Mouse (Mus musculus) forebrain, embryonic 13.5 days (tissue): ENCODE results near the gene Nipal3. TPM values are rescaled to one million over a fixed set of nuclear protein-coding genes. Genes with fewer than 3 reads are reported as not detected.
A peak's percentile ranks its signal among the peaks of the same experiment; 100 is the strongest.

ENCODE experiments used
- ATAC-seq: fragments of 200-750 bp; cut with Nextera tagmentation; 2 replicates; pipeline ENCODE4 v1.8.0; 2017
- H3K27ac ChIP-seq: fragments of 300-500 bp; sonication (generic); 2 replicates; pipeline ENCODE4 v1.5.1; 2015; ENCODE audit warnings: inconsistent platforms, mild to moderate bottlenecking, moderate library complexity
- H3K27me3 ChIP-seq: fragments of 300-500 bp; sonication (generic); 2 replicates; pipeline ENCODE4 v1.6.1; 2015; ENCODE audit warnings: mild to moderate bottlenecking, inconsistent platforms
- H3K36me3 ChIP-seq: fragments of 300-500 bp; sonication (generic); 2 replicates; pipeline ENCODE4 v1.6.1; 2015; ENCODE audit warnings: mild to moderate bottlenecking, inconsistent platforms; ENCODE audit not compliant: poor library complexity, severe bottlenecking
- H3K4me1 ChIP-seq: fragments of 300-500 bp; sonication (generic); 2 replicates; pipeline ENCODE4 v1.6.1; 2015; ENCODE audit warnings: inconsistent platforms
- H3K4me2 ChIP-seq: fragments of 300-500 bp; sonication (generic); 2 replicates; pipeline ENCODE4 v1.6.1; 2015; ENCODE audit warnings: inconsistent platforms, mild to moderate bottlenecking, moderate library complexity
- H3K4me3 ChIP-seq: fragments of 300-500 bp; sonication (generic); 2 replicates; pipeline ENCODE4 v1.5.1; 2015; ENCODE audit warnings: mild to moderate bottlenecking, inconsistent platforms
- H3K9ac ChIP-seq: fragments of 300-500 bp; sonication (generic); 2 replicates; pipeline ENCODE4 v1.6.1; 2015; ENCODE audit warnings: mild to moderate bottlenecking, inconsistent platforms
- H3K9me3 ChIP-seq: fragments of 300-500 bp; sonication (generic); replicated peaks from 2 replicates; pipeline ENCODE4 v1.6.1; 2016; ENCODE audit warnings: inconsistent platforms
- WGBS: fragments of 180-500 bp; shearing (Covaris S2); methylation state at CpG from one replicate; pipeline ENCODE4 v1.1.7; 2015; 5-methylcytosine and 5-hydroxymethylcytosine counted together
- polyA plus RNA-seq: library from polyadenylated mRNA; unstranded; fragments of >200 nt; fragmentation: Nextera tagmentation; extraction: Ambion mirVana; gene quantifications from 2 replicates; pipeline ENCODE4 v1.2.1, GENCODE M21; 2015

The Nipal3 gene
- polyA plus RNA-seq, 1 experiment from 2014 or later = 2.7 TPM

DNA sequence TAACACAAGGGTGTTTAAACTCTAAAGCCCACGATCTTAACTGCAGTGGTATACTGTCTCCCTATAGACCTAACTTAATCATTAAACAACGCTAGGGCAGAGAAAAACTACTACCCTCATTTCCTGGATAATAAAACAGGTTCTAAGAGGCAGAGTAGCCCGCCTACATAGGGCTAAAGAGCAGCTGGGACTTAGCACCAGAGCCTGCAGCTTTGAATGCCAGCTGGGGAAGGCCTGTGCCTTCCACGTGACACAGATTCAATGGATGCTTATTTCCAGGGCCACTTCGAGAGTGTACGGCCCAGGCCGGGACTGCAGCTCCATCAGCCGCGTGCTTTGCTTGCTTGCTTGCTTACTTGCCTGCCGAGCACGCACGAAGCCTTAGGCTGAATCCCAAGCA lies 41.3 kb downstream of the Nipal3 start:
- ATAC-seq = no peak
- H3K4me3 ChIP-seq = no peak overlapping the region
- no peak overlapping the region for H3K27ac ChIP-seq
- H3K4me1 ChIP-seq = peaks cover 13% of the 10 kb centered on the region
- no peak overlapping the region for H3K4me2 ChIP-seq
- no peaks in the 10 kb centered on the region for H3K9me3 ChIP-seq
- H3K36me3 ChIP-seq = no peaks in the 10 kb centered on the region
- no peak overlapping the region for H3K9ac ChIP-seq
- 79% methylated on average over 12 of the region's 12 CpGs for WGBS
- no peaks in the 10 kb centered on the region for H3K27me3 ChIP-seq

DNA sequence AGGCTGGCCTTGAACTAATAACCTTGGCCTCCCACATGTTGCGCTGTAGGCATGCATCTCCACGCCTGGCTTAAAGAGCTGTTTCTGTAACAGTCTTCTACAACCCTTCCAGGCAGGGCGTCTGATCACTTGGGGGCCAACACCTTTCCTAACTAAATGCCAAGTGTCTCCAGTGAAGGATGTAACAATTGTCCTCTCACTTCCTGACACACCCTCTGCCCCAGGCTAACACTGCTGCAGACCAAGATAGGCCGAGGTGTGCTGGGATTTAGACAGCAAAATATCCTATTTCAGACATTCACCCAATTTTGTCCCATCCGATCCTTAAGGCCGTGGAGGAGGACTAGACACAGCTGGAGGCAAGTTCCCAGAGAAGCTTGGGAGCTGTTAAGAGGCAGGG lies 41.7 kb downstream of the Nipal3 start:
- Histone ChIP-seq H3K4me3 (no peak overlapping the region), H3K9me3 (no peaks in the 10 kb centered on the region), H3K27me3 (no peaks in the 10 kb centered on the region), H3K27ac (no peak overlapping the region), H3K36me3 (no peaks in the 10 kb centered on the region), H3K4me1 (peaks cover 13% of the 10 kb centered on the region), H3K9ac (no peak overlapping the region), H3K4me2 (no peak overlapping the region)
- WGBS = 85% methylated on average over 6 of the region's 6 CpGs
- ATAC-seq = no peak

GRCm38 (mm10) chr4:135451360-135452015 lies 43.4 kb downstream of the Nipal3 start:
- H3K9ac ChIP-seq = 0 out of 2 replicates have a peak overlapping the region, but pooled peaks have one; percentile 21
- 33% methylated on average over 17 of the region's 18 CpGs for WGBS

GRCm38 (mm10) chr4:135442473-135442872 lies 52.4 kb downstream of the Nipal3 start:
- 72% methylated on average over 5 of the region's 5 CpGs for WGBS
- Histone ChIP-seq H3K4me3 (no peak overlapping the region), H3K27ac (no peak overlapping the region), H3K4me2 (no peak overlapping the region), H3K27me3 (no peaks in the 10 kb centered on the region), H3K36me3 (no peaks in the 10 kb centered on the region), H3K9ac (no peak overlapping the region), H3K9me3 (no peaks in the 10 kb centered on the region), H3K4me1 (peaks cover 6% of the 10 kb centered on the region; the same call in 1 of the 2 replicates)
- ATAC-seq = no peak

More at GRCm38 (mm10) chr4:135451360-135452015, 43.4 kb downstream of the Nipal3 start:
- Histone ChIP-seq H3K4me2 (peak overlapping the region; percentile 33), H3K36me3 (no peaks in the 10 kb centered on the region), H3K27ac (no peak overlapping the region), H3K27me3 (no peaks in the 10 kb centered on the region), H3K4me1 (peaks cover 13% of the 10 kb centered on the region), H3K4me3 (no peak overlapping the region), H3K9me3 (no peaks in the 10 kb centered on the region)
- ATAC-seq = no peak

GRCm38 (mm10) chr4:135439904-135440522 lies 54.8 kb downstream of the Nipal3 start:
- Histone ChIP-seq H3K4me2 (no peak overlapping the region), H3K4me3 (no peak overlapping the region), H3K36me3 (no peaks in the 10 kb centered on the region), H3K4me1 (peaks cover 6% of the 10 kb centered on the region; the same call in 1 of the 2 replicates), H3K27me3 (peaks cover 5% of the 10 kb centered on the region; the same call in 1 of the 2 replicates), H3K9ac (no peak overlapping the region), H3K27ac (no peak overlapping the region), H3K9me3 (no peaks in the 10 kb centered on the region)
- 60% methylated on average over 9 of the region's 9 CpGs for WGBS
- no peak for ATAC-seq

GRCm38 (mm10) chr4:135439188-135439647 lies 55.6 kb downstream of the Nipal3 start:
- Histone ChIP-seq H3K27ac (no peak overlapping the region), H3K9ac (peak overlapping the region; percentile 45; the same call in 1 of the 2 replicates), H3K4me3 (no peak overlapping the region), H3K4me1 (peaks cover 12% of the 10 kb centered on the region), H3K36me3 (no peaks in the 10 kb centered on the region), H3K9me3 (no peaks in the 10 kb centered on the region), H3K4me2 (peak overlapping the region; percentile 43), H3K27me3 (peaks cover 5% of the 10 kb centered on the region; the same call in 1 of the 2 replicates)
- 3% methylated on average over 15 of the region's 15 CpGs for WGBS
- ATAC-seq = no peak

- no peak for ATAC-seq
- Histone ChIP-seq H3K4me3 (no peak overlapping the region), H3K27ac (no peak overlapping the region), H3K36me3 (no peaks in the 10 kb centered on the region), H3K4me2 (no peak overlapping the region), H3K9ac (no peak overlapping the region), H3K9me3 (no peaks in the 10 kb centered on the region), H3K4me1 (peaks cover 19% of the 10 kb centered on the region), H3K27me3 (peaks cover 5% of the 10 kb centered on the region; the same call in 1 of the 2 replicates)
Observed at GRCm38 (mm10) chr4:135437924-135438323, 56.9 kb downstream of the Nipal3 start.

- Histone ChIP-seq H3K4me1 (peaks cover 20% of the 10 kb centered on the region), H3K9ac (no peak overlapping the region), H3K4me3 (no peak overlapping the region), H3K27ac (no peak overlapping the region), H3K36me3 (no peaks in the 10 kb centered on the region), H3K9me3 (no peaks in the 10 kb centered on the region), H3K27me3 (peaks cover 5% of the 10 kb centered on the region; the same call in 1 of the 2 replicates), H3K4me2 (no peak overlapping the region)
- no peak for ATAC-seq
- 63% methylated on average over 13 of the region's 13 CpGs for WGBS
Observed at GRCm38 (mm10) chr4:135436291-135436690, 58.5 kb downstream of the Nipal3 start.

DNA sequence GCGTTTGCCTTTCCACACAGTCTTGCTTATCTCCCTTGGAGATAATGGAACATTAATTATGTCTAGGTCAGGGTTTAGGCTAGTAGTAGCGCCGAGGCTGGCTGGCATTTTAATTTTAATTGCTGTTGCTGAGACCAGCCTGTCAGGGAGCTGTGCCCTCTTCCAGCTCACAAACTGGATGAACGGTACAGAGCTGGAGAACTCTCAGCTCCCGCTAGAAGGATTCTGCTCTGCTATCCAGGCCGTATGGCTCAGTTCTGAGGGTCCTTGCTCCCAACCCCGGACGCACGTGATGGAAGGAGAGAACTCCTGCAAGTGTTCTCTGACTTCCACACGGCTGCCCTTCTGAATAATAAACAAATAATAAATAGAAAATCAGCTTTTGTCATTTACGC lies 60.4 kb downstream of the Nipal3 start:
- H3K27ac ChIP-seq = no peak overlapping the region; the same call in 1 of the 2 replicates
- peak; percentile 22 for ATAC-seq

DNA sequence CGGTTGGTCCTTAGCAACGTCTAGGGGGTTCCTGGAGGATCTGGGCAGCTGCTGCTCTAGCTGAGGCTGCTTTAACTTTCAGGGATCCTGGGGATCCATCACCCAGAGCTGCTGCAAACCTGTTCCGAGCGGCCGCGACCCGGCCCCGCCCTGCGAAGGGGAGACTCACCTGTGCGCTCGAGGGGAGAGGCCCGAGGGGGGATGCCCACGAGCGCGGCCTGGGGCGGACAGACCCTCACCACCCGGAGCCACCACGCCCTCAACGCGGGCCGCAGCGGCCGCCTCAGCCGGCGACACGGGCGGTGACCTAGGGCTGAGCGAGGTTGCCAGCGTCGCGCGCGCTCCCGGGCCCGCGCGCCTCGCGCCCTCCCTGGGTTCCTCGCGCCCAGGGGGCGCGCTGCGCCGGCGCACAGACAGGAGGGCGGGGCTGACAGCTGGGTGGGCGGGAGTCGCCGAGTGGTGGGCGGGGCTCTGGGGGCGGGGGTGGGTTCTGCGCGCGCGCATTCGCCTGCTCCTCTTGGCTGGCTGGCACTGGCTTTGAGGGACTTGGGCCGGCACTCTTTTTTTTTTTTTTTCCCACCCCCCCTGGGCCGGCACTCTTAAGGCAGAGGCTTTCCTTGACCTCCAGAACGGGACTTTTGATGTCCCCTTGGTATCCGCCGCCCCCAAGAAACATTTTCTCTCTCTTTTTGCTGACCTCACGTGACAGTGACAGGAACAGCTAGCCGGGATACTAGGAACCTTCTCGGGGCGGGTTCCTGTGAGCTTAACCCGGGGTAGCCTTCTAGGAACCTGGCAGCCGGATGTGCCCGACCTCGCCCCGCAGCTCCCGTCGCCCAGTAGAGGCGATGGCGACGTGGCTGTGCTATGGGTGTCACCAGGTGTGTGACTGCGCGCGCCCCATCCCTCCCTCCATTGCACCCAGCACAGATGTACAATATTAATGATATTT lies 61.1 kb downstream of the Nipal3 start, which contains the start of gene Rcan3:
Gene Rcan3 (minus strand): TSS at position 411 of the 952 bp plus-strand sequence.
- peaks cover 14% of the 10 kb centered on the region for H3K4me1 ChIP-seq
- peak; percentile 81 for ATAC-seq
- H3K27ac ChIP-seq = no peak within 1 kb of the TSS; the same call in 1 of the 2 replicates
- H3K4me2 ChIP-seq = peak within 1 kb of the TSS; percentile 91
- H3K27me3 ChIP-seq = peaks cover 5% of the 10 kb centered on the region; the same call in 1 of the 2 replicates
- H3K4me3 ChIP-seq = peak within 1 kb of the TSS; percentile 75
- under 1% methylated on average over 47 of the region's 79 CpGs for WGBS
- peak within 1 kb of the TSS; percentile 86 for H3K9ac ChIP-seq
- no peaks in the 10 kb centered on the region for H3K9me3 ChIP-seq
- no peaks in the 10 kb centered on the region for H3K36me3 ChIP-seq

More for the DNA sequence above, 60.4 kb downstream of the Nipal3 start:
- Histone ChIP-seq H3K9me3 (no peaks in the 10 kb centered on the region), H3K4me3 (peak overlapping the region; percentile 75), H3K27me3 (peaks cover 5% of the 10 kb centered on the region; the same call in 1 of the 2 replicates), H3K9ac (peak overlapping the region; percentile 86), H3K36me3 (no peaks in the 10 kb centered on the region), H3K4me1 (peaks cover 19% of the 10 kb centered on the region), H3K4me2 (peak overlapping the region; percentile 91)
- 23% methylated on average over 11 of the region's 11 CpGs for WGBS

- Histone ChIP-seq H3K27me3 (peaks cover 5% of the 10 kb centered on the region; the same call in 1 of the 2 replicates), H3K4me1 (peaks cover 14% of the 10 kb centered on the region), H3K4me3 (peak overlapping the region; percentile 75), H3K4me2 (peak overlapping the region; percentile 91), H3K9me3 (no peaks in the 10 kb centered on the region), H3K36me3 (no peaks in the 10 kb centered on the region), H3K27ac (no peak overlapping the region), H3K9ac (peak overlapping the region; percentile 86)
- WGBS = 7% methylated on average over 10 of the region's 10 CpGs
- no peak for ATAC-seq
Observed at GRCm38 (mm10) chr4:135433086-135433442, 61.8 kb downstream of the Nipal3 start.
